Mouse (Mus musculus): ENCODE data around the gene Foxn2.

GRCm38 (mm10) chr17:88398090-88398489, 42.4 kb upstream of the Foxn2 start:
- no peak for TF ChIP-seq POLR2A (IDR thresholded peaks at IDR 0.05; ENCODE audit: borderline replicate concordance, extremely low read depth, insufficient read depth, insufficient read length, poor library complexity, severe bottlenecking)
- TF ChIP-seq CTCF (IDR thresholded peaks at IDR 0.05; ENCODE audit: borderline replicate concordance, extremely low read depth, insufficient read depth, insufficient read length) = no peak

All from brain, embryonic 14.5 days (tissue).